Mouse (Mus musculus) testis, adult 2 months (tissue): ENCODE measurements around the gene Timm50. TPM values are rescaled to one million over a fixed set of nuclear protein-coding genes. Genes with fewer than 3 reads are reported as not detected.

Experiments used
- H3K27ac ChIP-seq: fragments of 200-500 bp; 2 replicates; pipeline ENCODE4 v1.5.1; 2012; ENCODE audit warnings: low read depth, low read length; ENCODE audit not compliant: control insufficient read depth, insufficient read depth
- H3K27me3 ChIP-seq: fragments of 200-500 bp; 2 replicates; pipeline ENCODE4 v1.6.1; 2012; ENCODE audit warnings: mild to moderate bottlenecking, low read length, moderate library complexity; ENCODE audit not compliant: control insufficient read depth, insufficient read depth
- H3K36me3 ChIP-seq: fragments of 200-500 bp; 2 replicates; pipeline ENCODE4 v1.6.1; 2012; ENCODE audit warnings: mild to moderate bottlenecking, low read length; ENCODE audit not compliant: control insufficient read depth, insufficient read depth
- H3K4me1 ChIP-seq: fragments of 200-500 bp; 2 replicates; pipeline ENCODE4 v1.6.1; 2012; ENCODE audit warnings: low read length; ENCODE audit not compliant: control insufficient read depth, insufficient read depth
- H3K4me3 ChIP-seq: fragments of 200-500 bp; 2 replicates; pipeline ENCODE4 v1.5.1; 2012; ENCODE audit warnings: low read depth, mild to moderate bottlenecking, low read length, moderate library complexity, mixed read lengths; ENCODE audit not compliant: control insufficient read depth
- CTCF ChIP-seq: fragments of 200-500 bp; IDR thresholded peaks from 2 replicates; pipeline ENCODE4 v1.5.1; 2012; ENCODE audit warnings: low read depth, mild to moderate bottlenecking, inconsistent platforms, low read length, moderate library complexity; ENCODE audit not compliant: control insufficient read depth, insufficient read depth, insufficient replicate concordance
- POLR2A ChIP-seq: fragments of 200-500 bp; IDR thresholded peaks from 2 replicates; pipeline ENCODE4 v1.6.1; 2012; ENCODE audit warnings: low read depth, mild to moderate bottlenecking, inconsistent platforms, low read length, moderate library complexity; ENCODE audit not compliant: control insufficient read depth
- polyA plus RNA-seq: library from polyadenylated mRNA; depleted of rRNA; stranded (reverse); fragments of >200 nt; gene quantifications from 2 replicates; pipeline ENCODE4 v1.2.3, GENCODE M21; 2012

Timm50 gene
- polyA plus RNA-seq, 1 experiment = 27.6 TPM

- H3K36me3 ChIP-seq = no peaks in the 10 kb centered on the region; the same call in 1 of the 2 replicates
- TF ChIP-seq POLR2A = no peak
- TF ChIP-seq CTCF = no peak
- H3K27ac ChIP-seq = no peak overlapping the region
- H3K27me3 ChIP-seq = no peaks in the 10 kb centered on the region
- H3K4me1 ChIP-seq = peaks cover 6% of the 10 kb centered on the region
- H3K4me3 ChIP-seq = no peak overlapping the region
Measured at GRCm38 (mm10) chr7:28354596-28354995, 42.7 kb upstream of the Timm50 start.

GRCm38 (mm10) chr7:28354113-28354581, 42.3 kb upstream of the Timm50 start:
- Histone ChIP-seq H3K36me3 (no peaks in the 10 kb centered on the region; the same call in 1 of the 2 replicates), H3K27me3 (no peaks in the 10 kb centered on the region), H3K4me3 (no peak overlapping the region), H3K27ac (no peak overlapping the region), H3K4me1 (peaks cover 6% of the 10 kb centered on the region)
- TF ChIP-seq CTCF (no peak), POLR2A (no peak)

GRCm38 (mm10) chr7:28353267-28353666, 41.4 kb upstream of the Timm50 start:
- Histone ChIP-seq H3K4me3 (no peak overlapping the region), H3K4me1 (peaks cover 6% of the 10 kb centered on the region), H3K27ac (no peak overlapping the region), H3K27me3 (no peaks in the 10 kb centered on the region), H3K36me3 (no peaks in the 10 kb centered on the region; the same call in 1 of the 2 replicates)
- no peak for TF ChIP-seq CTCF
- TF ChIP-seq POLR2A = no peak

- Histone ChIP-seq H3K27me3 (no peaks in the 10 kb centered on the region), H3K4me3 (no peak overlapping the region), H3K4me1 (peaks cover 4% of the 10 kb centered on the region), H3K36me3 (no peaks in the 10 kb centered on the region; the same call in 1 of the 2 replicates), H3K27ac (no peak overlapping the region)
- TF ChIP-seq CTCF (no peak), POLR2A (no peak)
Measured at GRCm38 (mm10) chr7:28351676-28352191, 39.9 kb upstream of the Timm50 start.

GRCm38 (mm10) chr7:28350155-28350883, 38.4 kb upstream of the Timm50 start, which contains the start of gene Rps16:
Gene Rps16, plus strand, starts transcription at chr7:28350652.
- Histone ChIP-seq H3K4me3 (peak within 1 kb of the TSS; percentile 94), H3K27ac (peak within 1 kb of the TSS; percentile 87), H3K27me3 (no peaks in the 10 kb centered on the region), H3K36me3 (no peaks in the 10 kb centered on the region; the same call in 1 of the 2 replicates), H3K4me1 (peaks cover 4% of the 10 kb centered on the region)
- TF ChIP-seq POLR2A (peak; percentile 74; the same call in 1 of the 2 replicates), CTCF (peak; percentile 10; the same call in 1 of the 2 replicates)

GRCm38 (mm10) chr7:28348601-28349000, 36.7 kb upstream of the Timm50 start:
- Histone ChIP-seq H3K4me3 (no peak overlapping the region), H3K27ac (no peak overlapping the region), H3K4me1 (peaks cover 4% of the 10 kb centered on the region), H3K27me3 (no peaks in the 10 kb centered on the region), H3K36me3 (no peaks in the 10 kb centered on the region; the same call in 1 of the 2 replicates)
- TF ChIP-seq POLR2A = no peak
- no peak for TF ChIP-seq CTCF

DNA sequence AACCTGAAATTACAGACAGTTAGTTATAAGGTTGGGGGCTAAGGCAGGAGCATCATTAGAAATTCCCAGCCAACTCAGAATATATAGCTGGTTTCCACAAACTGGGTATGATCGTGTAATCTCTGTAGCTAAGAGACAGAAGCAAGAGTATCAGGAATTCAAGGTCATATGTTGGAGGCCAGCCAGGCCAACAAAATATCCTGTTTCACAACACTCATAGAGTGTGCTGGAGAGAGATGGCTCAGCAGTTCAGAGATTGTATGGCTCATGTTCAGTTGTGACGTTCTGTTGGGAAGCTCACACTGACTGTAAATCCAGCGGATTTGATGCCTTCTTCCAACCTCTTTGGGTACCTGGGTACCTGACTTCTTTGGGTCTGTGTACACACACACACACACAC, 35.9 kb upstream of the Timm50 start:
- no peak overlapping the region for H3K4me3 ChIP-seq
- H3K27ac ChIP-seq = peak overlapping the region; percentile 71
- TF ChIP-seq POLR2A = no peak
- no peak for TF ChIP-seq CTCF
- H3K4me1 ChIP-seq = peaks cover 4% of the 10 kb centered on the region
- no peaks in the 10 kb centered on the region for H3K27me3 ChIP-seq
- H3K36me3 ChIP-seq = no peaks in the 10 kb centered on the region

- Histone ChIP-seq H3K4me3 (no peak overlapping the region), H3K4me1 (peaks cover 13% of the 10 kb centered on the region), H3K36me3 (no peaks in the 10 kb centered on the region), H3K27me3 (no peaks in the 10 kb centered on the region), H3K27ac (peak overlapping the region; percentile 44; the same call in 1 of the 2 replicates)
- TF ChIP-seq POLR2A (no peak), CTCF (peak; percentile 18; the same call in 1 of the 2 replicates)
Measured at GRCm38 (mm10) chr7:28344637-28345036, 32.8 kb upstream of the Timm50 start.
